Mouse (Mus musculus): ENCODE results near the gene Olfr54.

- TF ChIP-seq CTCF (IDR thresholded peaks at IDR 0.05; ENCODE audit: extremely low read depth, insufficient read length, insufficient replicate concordance, low read depth, low read length) (no peak), POLR2A (IDR thresholded peaks at IDR 0.05; ENCODE audit: low read depth, low read length) (no peak)
These were observed at the start of gene Olfr54 for GRCm38 (mm10) chr11:51013936-51014335.

Data from small intestine, adult 2 months (tissue).